Mouse (Mus musculus) midbrain, embryonic 14.5 days (tissue): ENCODE results near the gene E130308A19Rik. TPM values are rescaled to one million over a fixed set of nuclear protein-coding genes. Genes with fewer than 3 reads are reported as not detected.

Source experiments
- ATAC-seq: fragments of 200-750 bp; cut with Nextera tagmentation; 2 replicates; pipeline ENCODE4 v1.8.0; 2017; ENCODE audit warnings: moderate number of reproducible peaks, moderate library complexity; ENCODE audit not compliant: low FRiP score, low TSS enrichment
- DNase-seq: peaks from one replicate; pipeline ENCODE4 v3.0.0-alpha.2; 2015
- H3K27ac ChIP-seq: fragments of 300-500 bp; sonication (generic); replicated peaks from 2 replicates; pipeline ENCODE4 v1.5.1; 2014; ENCODE audit warnings: mild to moderate bottlenecking, low read depth, low read length, moderate library complexity
- H3K27me3 ChIP-seq: fragments of 300-500 bp; sonication (generic); 2 replicates; pipeline ENCODE4 v1.6.1; 2014; ENCODE audit warnings: low read length, control low read depth, mixed read lengths; ENCODE audit not compliant: control insufficient read depth, insufficient read depth
- H3K36me3 ChIP-seq: fragments of 300-500 bp; sonication (generic); 2 replicates; pipeline ENCODE4 v1.6.1; 2014; ENCODE audit warnings: low read length, control low read depth; ENCODE audit not compliant: control insufficient read depth, insufficient read depth
- H3K4me1 ChIP-seq: fragments of 300-500 bp; sonication (generic); 2 replicates; pipeline ENCODE4 v1.6.1; 2014; ENCODE audit warnings: mild to moderate bottlenecking, antibody characterized with exemption, low read length, control low read depth; ENCODE audit not compliant: control insufficient read depth, insufficient read depth
- H3K4me2 ChIP-seq: fragments of 300-500 bp; sonication (generic); 2 replicates; pipeline ENCODE4 v1.6.1; 2014; ENCODE audit warnings: mild to moderate bottlenecking, low read length, moderate library complexity
- H3K4me3 ChIP-seq: fragments of 300-500 bp; sonication (generic); replicated peaks from 2 replicates; pipeline ENCODE4 v1.5.1; 2014; ENCODE audit warnings: low read depth, low read length
- H3K9ac ChIP-seq: fragments of 300-500 bp; sonication (generic); replicated peaks from 2 replicates; pipeline ENCODE4 v1.6.1; 2014; ENCODE audit warnings: mild to moderate bottlenecking, low read length, moderate library complexity
- H3K9me3 ChIP-seq: fragments of 300-500 bp; sonication (generic); 2 replicates; pipeline ENCODE4 v1.6.1; 2016; ENCODE audit warnings: low read length, control low read depth, mixed read lengths; ENCODE audit not compliant: control insufficient read depth
- WGBS: fragments of 180-500 bp; shearing (Covaris S2); extraction: QIAGEN DNeasy Blood & Tissue Kit; methylation state at CpG from one replicate; pipeline ENCODE4 v1.1.7; 2014; 5-methylcytosine and 5-hydroxymethylcytosine counted together
- polyA plus RNA-seq: library from polyadenylated mRNA; unstranded; fragments of >200 nt; fragmentation: Nextera tagmentation; extraction: Ambion mirVana; gene quantifications from 2 replicates; pipeline ENCODE4 v1.2.1, GENCODE M21; 2014

The E130308A19Rik gene
- polyA plus RNA-seq, 1 experiment from 2014 or later, result 62.2 TPM

GRCm38 (mm10) chr4:59628255-59628654, 2.2 kb downstream of the E130308A19Rik start:
- Histone ChIP-seq H3K9me3 (no peaks in the 10 kb centered on the region), H3K4me2 (peak overlapping the region; percentile 17), H3K27ac (no peak overlapping the region), H3K27me3 (no peaks in the 10 kb centered on the region), H3K4me3 (no peak overlapping the region), H3K4me1 (peaks cover 28% of the 10 kb centered on the region), H3K9ac (no peak overlapping the region), H3K36me3 (no peaks in the 10 kb centered on the region)
- WGBS, result 53% methylated on average over 4 of the region's 4 CpGs
- DNase-seq, result no peak
- ATAC-seq, result no peak

DNA sequence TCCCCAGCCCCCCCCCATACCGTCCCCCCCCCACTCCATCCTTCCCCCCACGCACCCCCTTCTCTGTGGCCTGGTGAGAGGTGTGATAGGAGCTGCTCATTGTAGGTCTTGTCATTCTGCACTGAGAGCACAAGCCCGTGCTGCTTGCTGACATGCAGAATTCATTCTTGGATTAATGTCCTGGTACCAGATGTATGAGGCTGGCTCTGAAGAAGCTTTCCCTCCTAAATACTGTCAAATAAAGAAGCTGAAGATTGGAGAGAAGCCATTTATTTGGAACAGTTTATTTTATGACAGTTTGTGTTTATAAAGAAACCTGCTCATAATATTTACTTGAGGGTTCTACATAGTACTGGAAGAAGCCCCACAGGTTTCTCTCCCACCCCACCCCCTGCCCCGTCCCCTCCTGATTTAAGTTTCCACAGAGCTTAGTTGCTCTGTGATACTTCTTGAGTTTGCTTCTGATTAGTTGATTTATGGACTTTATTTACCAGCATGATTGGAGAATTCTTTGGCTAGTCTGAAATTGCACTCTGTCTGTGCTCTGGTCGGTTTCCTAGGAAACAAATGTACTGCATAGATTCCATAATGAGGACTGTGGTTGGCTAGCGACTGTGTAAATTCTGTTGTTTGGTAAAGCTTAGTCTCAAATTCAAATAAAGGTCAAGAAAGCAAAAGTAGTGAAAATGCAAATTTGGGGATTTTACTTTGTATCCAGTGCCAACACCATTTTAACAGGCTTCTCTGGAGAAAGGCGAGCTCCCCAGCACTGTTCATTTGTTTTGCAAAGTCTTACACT, 3.3 kb downstream of the E130308A19Rik start:
- DNase-seq (peak; percentile 56), ATAC-seq (no peak)
- H3K4me2 ChIP-seq, result peak overlapping the region; percentile 27
- WGBS, result 6% methylated on average over 7 of the region's 7 CpGs
- no peaks in the 10 kb centered on the region for H3K27me3 ChIP-seq
- H3K4me3 ChIP-seq, result no peak overlapping the region
- no peaks in the 10 kb centered on the region for H3K36me3 ChIP-seq
- H3K4me1 ChIP-seq, result peaks cover 28% of the 10 kb centered on the region
- peak overlapping the region; percentile 6; the same call in 1 of the 2 replicates for H3K27ac ChIP-seq
- no peak overlapping the region for H3K9ac ChIP-seq
- no peaks in the 10 kb centered on the region for H3K9me3 ChIP-seq

- Histone ChIP-seq H3K4me3 (no peak overlapping the region), H3K9ac (no peak overlapping the region), H3K36me3 (no peaks in the 10 kb centered on the region), H3K4me2 (no peak overlapping the region; the same call in 1 of the 2 replicates), H3K27me3 (no peaks in the 10 kb centered on the region), H3K27ac (no peak overlapping the region), H3K9me3 (no peaks in the 10 kb centered on the region), H3K4me1 (peaks cover 28% of the 10 kb centered on the region)
- ATAC-seq, result no peak
- DNase-seq, result no peak
- WGBS, result 46% methylated on average over 9 of the region's 9 CpGs
These were observed 4.1 kb downstream of the E130308A19Rik start for GRCm38 (mm10) chr4:59630122-59630521.

DNA sequence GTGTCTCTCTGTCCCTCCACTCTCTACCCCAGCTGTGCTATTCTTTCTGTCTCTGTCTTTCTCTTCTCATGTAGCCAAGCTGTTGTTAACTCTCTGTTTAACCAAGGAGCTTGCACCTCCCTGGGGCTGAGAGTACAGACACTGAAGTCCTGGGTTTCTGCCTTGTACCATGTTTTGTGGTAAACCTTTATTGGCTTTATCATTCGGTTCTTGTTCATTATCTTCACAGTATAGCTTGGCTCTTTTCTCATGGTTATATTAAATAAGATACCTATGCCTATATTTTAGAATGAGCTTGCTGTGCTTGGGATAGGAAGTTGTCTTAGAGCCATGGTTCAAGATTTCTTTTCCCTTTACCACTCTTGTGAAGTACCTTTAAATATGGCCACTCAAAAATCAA, 8.5 kb downstream of the E130308A19Rik start:
- no peak overlapping the region for H3K9ac ChIP-seq
- H3K4me1 ChIP-seq, result peaks cover 10% of the 10 kb centered on the region; the same call in 1 of the 2 replicates
- H3K27ac ChIP-seq, result no peak overlapping the region
- no peak for ATAC-seq
- DNase-seq, result no peak
- H3K27me3 ChIP-seq, result no peaks in the 10 kb centered on the region
- no peaks in the 10 kb centered on the region for H3K36me3 ChIP-seq
- H3K9me3 ChIP-seq, result no peaks in the 10 kb centered on the region
- 82% methylated on average over 1 of the region's 1 CpGs for WGBS
- H3K4me3 ChIP-seq, result no peak overlapping the region
- H3K4me2 ChIP-seq, result no peak overlapping the region

- Histone ChIP-seq H3K4me1 (peaks cover 10% of the 10 kb centered on the region; the same call in 1 of the 2 replicates), H3K4me2 (no peak overlapping the region)
- ATAC-seq, result no peak
These were observed 13.2 kb downstream of the E130308A19Rik start for GRCm38 (mm10) chr4:59639163-59639562.

GRCm38 (mm10) chr4:59640720-59641119, 14.7 kb downstream of the E130308A19Rik start:
- H3K4me3 ChIP-seq, result no peak overlapping the region
- H3K9ac ChIP-seq, result no peak overlapping the region
- no peak for ATAC-seq
- 99% methylated on average over 2 of the region's 2 CpGs for WGBS
- H3K9me3 ChIP-seq, result no peaks in the 10 kb centered on the region
- no peak for DNase-seq
- H3K4me2 ChIP-seq, result no peak overlapping the region
- H3K27ac ChIP-seq, result no peak overlapping the region
- H3K36me3 ChIP-seq, result no peaks in the 10 kb centered on the region
- peaks cover 13% of the 10 kb centered on the region; the same call in 1 of the 2 replicates for H3K4me1 ChIP-seq
- H3K27me3 ChIP-seq, result no peaks in the 10 kb centered on the region

More at GRCm38 (mm10) chr4:59639163-59639562, 13.2 kb downstream of the E130308A19Rik start:
- H3K27ac ChIP-seq, result no peak overlapping the region
- H3K36me3 ChIP-seq, result no peaks in the 10 kb centered on the region
- H3K27me3 ChIP-seq, result no peaks in the 10 kb centered on the region
- H3K9me3 ChIP-seq, result no peaks in the 10 kb centered on the region
- no peak for DNase-seq
- H3K9ac ChIP-seq, result no peak overlapping the region
- H3K4me3 ChIP-seq, result no peak overlapping the region

DNA sequence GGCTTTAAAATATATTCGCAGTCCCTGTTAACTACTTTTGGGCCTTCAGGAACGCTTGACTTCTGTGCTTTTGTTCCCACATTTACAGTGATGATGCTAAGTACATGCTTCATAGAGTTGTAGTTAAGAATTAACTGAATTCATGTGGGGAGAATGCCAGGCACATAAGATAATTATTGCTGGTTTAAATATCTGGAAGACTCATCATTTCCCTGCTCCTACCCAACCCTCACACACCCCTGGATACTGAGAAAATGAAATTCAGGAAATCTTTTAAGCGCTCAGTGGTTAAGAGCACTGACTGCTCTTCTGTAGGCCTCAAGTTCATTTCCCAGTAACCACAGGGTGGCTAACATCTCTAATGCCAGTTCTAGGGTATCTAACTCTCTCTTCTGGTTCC, 16.0 kb downstream of the E130308A19Rik start:
- Histone ChIP-seq H3K9ac (no peak overlapping the region), H3K4me2 (no peak overlapping the region), H3K4me3 (no peak overlapping the region), H3K4me1 (peaks cover 13% of the 10 kb centered on the region; the same call in 1 of the 2 replicates), H3K27me3 (no peaks in the 10 kb centered on the region), H3K36me3 (no peaks in the 10 kb centered on the region), H3K9me3 (no peaks in the 10 kb centered on the region), H3K27ac (no peak overlapping the region)
- ATAC-seq (no peak), DNase-seq (no peak)
- 88% methylated on average over 3 of the region's 3 CpGs for WGBS

DNA sequence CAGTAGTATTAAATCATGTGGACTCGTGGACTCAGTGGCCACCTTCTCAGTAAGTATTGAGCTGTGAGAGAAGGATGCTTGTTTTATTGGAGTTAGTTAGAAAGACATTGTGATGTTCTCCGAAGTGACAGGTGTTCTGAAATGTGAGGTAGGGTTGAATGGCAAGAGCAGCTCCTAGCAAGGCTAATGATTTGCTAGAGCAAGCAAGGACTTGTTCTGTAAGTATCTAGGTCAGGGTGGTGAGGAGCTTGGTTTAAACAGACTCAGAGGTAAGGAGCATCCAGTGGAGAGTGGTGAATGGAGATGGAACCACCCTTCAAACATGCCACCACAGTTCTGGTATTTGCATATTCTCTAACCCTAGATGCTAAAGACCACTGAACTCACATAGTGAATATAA, 16.6 kb downstream of the E130308A19Rik start:
- Histone ChIP-seq H3K27me3 (no peaks in the 10 kb centered on the region), H3K4me2 (no peak overlapping the region), H3K4me3 (no peak overlapping the region), H3K27ac (no peak overlapping the region), H3K36me3 (no peaks in the 10 kb centered on the region), H3K9me3 (no peaks in the 10 kb centered on the region), H3K9ac (no peak overlapping the region), H3K4me1 (peaks cover 13% of the 10 kb centered on the region; the same call in 1 of the 2 replicates)
- WGBS, result 94% methylated on average over 2 of the region's 2 CpGs
- ATAC-seq (no peak), DNase-seq (no peak)

DNA sequence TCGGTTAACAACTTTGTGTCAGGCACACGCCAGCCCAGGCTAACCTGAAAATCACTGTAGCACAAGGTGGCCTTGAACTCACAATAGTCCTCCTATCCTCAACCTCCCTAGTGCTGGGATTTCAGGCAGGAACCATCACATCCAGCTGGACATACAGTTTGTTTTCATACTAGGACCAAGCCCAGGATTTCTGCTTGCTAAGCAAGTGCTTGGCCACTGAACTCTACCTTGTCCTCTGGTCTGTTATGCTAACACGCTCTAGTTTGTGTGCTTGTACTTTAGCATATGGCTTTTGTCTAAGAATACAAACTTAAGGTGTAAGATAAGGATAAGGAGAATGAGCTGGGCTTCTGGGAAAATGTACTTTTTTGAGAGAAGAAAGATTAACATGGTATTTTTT, 18.4 kb downstream of the E130308A19Rik start:
- DNase-seq (no peak), ATAC-seq (no peak)
- 89% methylated on average over 3 of the region's 3 CpGs for WGBS

More for the DNA sequence above, 18.4 kb downstream of the E130308A19Rik start:
- H3K9ac ChIP-seq, result no peak overlapping the region
- no peak overlapping the region for H3K27ac ChIP-seq
- H3K4me3 ChIP-seq, result no peak overlapping the region
- H3K4me2 ChIP-seq, result no peak overlapping the region
- peaks cover 13% of the 10 kb centered on the region; the same call in 1 of the 2 replicates for H3K4me1 ChIP-seq
- no peaks in the 10 kb centered on the region for H3K9me3 ChIP-seq
- no peaks in the 10 kb centered on the region for H3K36me3 ChIP-seq
- no peaks in the 10 kb centered on the region for H3K27me3 ChIP-seq
